Mouse (Mus musculus) limb, embryonic 13.5 days (tissue): ENCODE data around the gene Prpf4b. TPM values are rescaled to one million over a fixed set of nuclear protein-coding genes. Genes with fewer than 3 reads are reported as not detected.
"Not testable (repeated sequence)": the region's sequence is repeated elsewhere in the genome, so short reads cannot be mapped to it uniquely, and the experiment has no call there.

Experiments
- ATAC-seq: fragments of 200-750 bp; cut with Nextera tagmentation; 2 replicates; pipeline ENCODE4 v1.8.0; 2017; ENCODE audit warnings: low read depth, moderate number of reproducible peaks, moderate TSS enrichment; ENCODE audit not compliant: low FRiP score
- H3K27ac ChIP-seq: fragments of 300-500 bp; sonication (generic); 2 replicates; pipeline ENCODE4 v1.5.1; 2015; ENCODE audit warnings: inconsistent platforms, mild to moderate bottlenecking, moderate library complexity
- H3K27me3 ChIP-seq: fragments of 300-500 bp; sonication (generic); 2 replicates; pipeline ENCODE4 v1.6.1; 2015; ENCODE audit warnings: mild to moderate bottlenecking, inconsistent platforms
- H3K36me3 ChIP-seq: fragments of 300-500 bp; sonication (generic); 2 replicates; pipeline ENCODE4 v1.6.1; 2015; ENCODE audit warnings: inconsistent platforms, mild to moderate bottlenecking, moderate library complexity
- H3K4me1 ChIP-seq: fragments of 300-500 bp; sonication (generic); 2 replicates; pipeline ENCODE4 v1.6.1; 2015; ENCODE audit warnings: inconsistent platforms
- H3K4me2 ChIP-seq: fragments of 300-500 bp; sonication (generic); replicated peaks from 2 replicates; pipeline ENCODE4 v1.6.1; 2015; ENCODE audit warnings: inconsistent platforms, mild to moderate bottlenecking, moderate library complexity
- H3K4me3 ChIP-seq: fragments of 300-500 bp; sonication (generic); 2 replicates; pipeline ENCODE4 v1.5.1; 2015; ENCODE audit warnings: moderate library complexity, mild to moderate bottlenecking, inconsistent platforms
- H3K9ac ChIP-seq: fragments of 300-500 bp; sonication (generic); 2 replicates; pipeline ENCODE4 v1.6.1; 2015; ENCODE audit warnings: mild to moderate bottlenecking, inconsistent platforms
- H3K9me3 ChIP-seq: fragments of 300-500 bp; sonication (generic); 2 replicates; pipeline ENCODE4 v1.6.1; 2016; ENCODE audit warnings: inconsistent platforms
- WGBS: fragments of 180-500 bp; shearing (Covaris S2); methylation state at CpG from one replicate; pipeline ENCODE4 v1.1.7; 2015; 5-methylcytosine and 5-hydroxymethylcytosine counted together
- polyA plus RNA-seq: library from polyadenylated mRNA; unstranded; fragments of >200 nt; fragmentation: Nextera tagmentation; extraction: Ambion mirVana; gene quantifications from 2 replicates; pipeline ENCODE4 v1.2.1, GENCODE M21; 2015

The Prpf4b gene
- polyA plus RNA-seq, 1 experiment from 2014 or later: 86.0 TPM

- Histone ChIP-seq H3K9me3 (no peaks in the 10 kb centered on the region), H3K4me2 (peak overlapping the region; percentile 82), H3K27ac (peak overlapping the region; percentile 99), H3K4me1 (peaks cover 23% of the 10 kb centered on the region), H3K4me3 (peak overlapping the region; percentile 97), H3K9ac (peak overlapping the region; percentile 96), H3K27me3 (no peaks in the 10 kb centered on the region), H3K36me3 (peaks cover 2% of the 10 kb centered on the region; the same call in 1 of the 2 replicates)
- 1% methylated on average over 45 of the region's 45 CpGs for WGBS
- ATAC-seq: peak; percentile 96
Measured at GRCm38 (mm10) chr13:34873801-34874681, 1.1 kb upstream of the Prpf4b start.

- peak overlapping the region; percentile 99 for H3K27ac ChIP-seq
- peak overlapping the region; percentile 96 for H3K9ac ChIP-seq
- H3K9me3 ChIP-seq, H3K27me3 ChIP-seq, H3K36me3 ChIP-seq, ATAC-seq: not testable (repeated sequence)
- H3K4me3 ChIP-seq: peak overlapping the region; percentile 97
- WGBS: 18% methylated on average over 13 of the region's 13 CpGs
- H3K4me1 ChIP-seq: peaks cover 23% of the 10 kb centered on the region
- peak overlapping the region; percentile 82 for H3K4me2 ChIP-seq
Measured at GRCm38 (mm10) chr13:34874736-34875135, 366 bp upstream of the Prpf4b start.

GRCm38 (mm10) chr13:34875741-34876445 is 791 bp downstream of the Prpf4b start:
- Histone ChIP-seq H3K36me3 (peaks cover 7% of the 10 kb centered on the region; the same call in 1 of the 2 replicates), H3K4me3 (peak overlapping the region; percentile 97), H3K4me1 (peaks cover 23% of the 10 kb centered on the region), H3K9ac (peak overlapping the region; percentile 96), H3K9me3 (no peaks in the 10 kb centered on the region), H3K27me3 (no peaks in the 10 kb centered on the region), H3K4me2 (peak overlapping the region; percentile 82), H3K27ac (peak overlapping the region; percentile 99)
- peak; percentile 35 for ATAC-seq
- WGBS: under 1% methylated on average over 45 of the region's 50 CpGs

- ATAC-seq: no peak
- Histone ChIP-seq H3K27me3 (no peaks in the 10 kb centered on the region), H3K9ac (peak overlapping the region; percentile 96), H3K4me3 (peak overlapping the region; percentile 97), H3K27ac (no peak overlapping the region), H3K4me1 (peaks cover 23% of the 10 kb centered on the region), H3K36me3 (peaks cover 7% of the 10 kb centered on the region; the same call in 1 of the 2 replicates), H3K4me2 (peak overlapping the region; percentile 82), H3K9me3 (no peaks in the 10 kb centered on the region)
- WGBS: 8% methylated on average over 3 of the region's 3 CpGs
Measured at GRCm38 (mm10) chr13:34876481-34876880, 1.4 kb downstream of the Prpf4b start.

GRCm38 (mm10) chr13:34892871-34893270 is 17.8 kb downstream of the Prpf4b start:
- H3K4me2 ChIP-seq: no peak overlapping the region
- H3K27ac ChIP-seq: no peak overlapping the region
- H3K9ac ChIP-seq: no peak overlapping the region
- no peaks in the 10 kb centered on the region for H3K27me3 ChIP-seq
- 86% methylated on average over 1 of the region's 1 CpGs for WGBS
- H3K4me1 ChIP-seq: no peaks in the 10 kb centered on the region
- no peaks in the 10 kb centered on the region for H3K9me3 ChIP-seq
- peaks cover 88% of the 10 kb centered on the region for H3K36me3 ChIP-seq
- H3K4me3 ChIP-seq: no peak overlapping the region
- ATAC-seq: no peak

- H3K27me3 ChIP-seq: 0 out of 2 replicates have a peak, but pooled peaks cover 4% of the 10 kb centered on the region
- no peak overlapping the region for H3K27ac ChIP-seq
- no peak overlapping the region for H3K4me2 ChIP-seq
- H3K4me1 ChIP-seq: peaks cover 4% of the 10 kb centered on the region; the same call in 1 of the 2 replicates
- no peaks in the 10 kb centered on the region for H3K36me3 ChIP-seq
- no peak for ATAC-seq
- 84% methylated on average over 9 of the region's 9 CpGs for WGBS
- H3K4me3 ChIP-seq: no peak overlapping the region
- no peaks in the 10 kb centered on the region for H3K9me3 ChIP-seq
- H3K9ac ChIP-seq: no peak overlapping the region
Measured at GRCm38 (mm10) chr13:34914614-34915013, 39.5 kb downstream of the Prpf4b start.

GRCm38 (mm10) chr13:34916520-34917167 is 41.5 kb downstream of the Prpf4b start:
- H3K27ac ChIP-seq: no peak overlapping the region
- 0 out of 2 replicates have a peak, but pooled peaks cover 4% of the 10 kb centered on the region for H3K27me3 ChIP-seq
- H3K9ac ChIP-seq: peak overlapping the region; percentile 53; the same call in 1 of the 2 replicates
- ATAC-seq: no peak
- H3K4me1 ChIP-seq: peaks cover 4% of the 10 kb centered on the region; the same call in 1 of the 2 replicates
- peak overlapping the region; percentile 57 for H3K4me2 ChIP-seq
- no peaks in the 10 kb centered on the region for H3K9me3 ChIP-seq
- 45% methylated on average over 37 of the region's 37 CpGs for WGBS
- H3K36me3 ChIP-seq: no peaks in the 10 kb centered on the region
- H3K4me3 ChIP-seq: peak overlapping the region; percentile 30

GRCm38 (mm10) chr13:34924210-34924609 is 49.1 kb downstream of the Prpf4b start, which contains the start of the genes Fam217a and 4933417A18Rik:
TSS of gene Fam217a (minus strand) at chr13:34924310.
TSS of gene 4933417A18Rik (plus strand) at chr13:34924409.
- Histone ChIP-seq H3K36me3 (no peaks in the 10 kb centered on the region), H3K4me3 (no peak within 1 kb of the TSS), H3K9ac (no peak within 1 kb of the TSS), H3K9me3 (no peaks in the 10 kb centered on the region), H3K4me1 (no peaks in the 10 kb centered on the region), H3K27me3 (no peaks in the 10 kb centered on the region), H3K4me2 (no peak within 1 kb of the TSS), H3K27ac (no peak within 1 kb of the TSS)
- no peak for ATAC-seq
- 82% methylated on average over 4 of the region's 4 CpGs for WGBS

GRCm38 (mm10) chr13:34934931-34935644 is 60.0 kb downstream of the Prpf4b start:
- ATAC-seq: no peak
- 45% methylated on average over 10 of the region's 10 CpGs for WGBS
- Histone ChIP-seq H3K4me1 (no peaks in the 10 kb centered on the region), H3K9me3 (no peaks in the 10 kb centered on the region), H3K4me2 (no peak overlapping the region), H3K4me3 (no peak overlapping the region), H3K27ac (no peak overlapping the region), H3K27me3 (peaks cover 7% of the 10 kb centered on the region; the same call in 1 of the 2 replicates), H3K36me3 (no peaks in the 10 kb centered on the region), H3K9ac (no peak overlapping the region)

- Histone ChIP-seq H3K4me1 (0 out of 2 replicates have a peak, but pooled peaks cover 3% of the 10 kb centered on the region), H3K27ac (no peak overlapping the region), H3K27me3 (0 out of 2 replicates have a peak, but pooled peaks cover 3% of the 10 kb centered on the region), H3K4me2 (no peak overlapping the region), H3K4me3 (no peak overlapping the region), H3K9me3 (no peaks in the 10 kb centered on the region), H3K9ac (no peak overlapping the region), H3K36me3 (no peaks in the 10 kb centered on the region)
- no peak for ATAC-seq
Measured at GRCm38 (mm10) chr13:34942370-34942769, 67.3 kb downstream of the Prpf4b start.

- not testable (repeated sequence) for H3K4me1 ChIP-seq, H3K4me3 ChIP-seq, H3K36me3 ChIP-seq, H3K9me3 ChIP-seq, H3K27me3 ChIP-seq, ATAC-seq, H3K27ac ChIP-seq, H3K9ac ChIP-seq, H3K4me2 ChIP-seq
- WGBS: 89% methylated on average over 2 of the region's 2 CpGs
Measured at GRCm38 (mm10) chr13:34951437-34951836, 76.3 kb downstream of the Prpf4b start.
